Mouse (Mus musculus) adrenal gland, adult (tissue): ENCODE measurements around the gene Bid.
"Not testable (repeated sequence)": the region's sequence is repeated elsewhere in the genome, so short reads cannot be mapped to it uniquely, and the experiment has no call there.

ENCODE experiments used
- DNase-seq, 2 experiments: peaks; one replicate each; pipeline ENCODE4 v3.0.0; 2022 to 2023; ENCODE audit warnings: low spot score in 1 of 2; ENCODE audit not compliant: inconsistent age in 2 of 2

Bid gene

DNA sequence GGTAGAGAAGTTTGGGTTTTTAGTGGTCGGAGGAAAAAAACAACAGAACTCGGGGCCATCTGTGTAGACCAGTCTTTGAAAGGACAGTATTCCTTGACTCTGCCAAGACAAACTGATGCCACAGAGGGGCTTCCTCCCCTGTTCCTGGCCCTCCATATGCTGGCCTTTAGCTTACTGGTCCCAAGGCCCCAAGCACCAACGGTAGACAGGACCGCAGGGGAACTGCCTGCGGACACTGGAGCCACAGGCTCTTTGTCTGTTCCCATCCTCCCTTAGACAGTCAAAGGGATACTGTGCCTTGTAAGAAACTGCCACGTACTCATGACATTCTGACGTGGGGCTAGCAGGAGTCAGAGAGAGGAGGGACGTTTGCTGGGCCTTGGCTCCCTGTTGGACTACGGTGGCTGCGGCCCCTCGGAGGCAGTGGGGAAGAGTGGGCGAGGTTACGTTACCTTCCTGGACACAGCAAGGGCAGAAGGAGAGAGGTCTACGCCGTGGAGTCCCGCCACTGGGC lies 20.5 kb upstream of the Bid start:
- DNase-seq: no peak

DNA sequence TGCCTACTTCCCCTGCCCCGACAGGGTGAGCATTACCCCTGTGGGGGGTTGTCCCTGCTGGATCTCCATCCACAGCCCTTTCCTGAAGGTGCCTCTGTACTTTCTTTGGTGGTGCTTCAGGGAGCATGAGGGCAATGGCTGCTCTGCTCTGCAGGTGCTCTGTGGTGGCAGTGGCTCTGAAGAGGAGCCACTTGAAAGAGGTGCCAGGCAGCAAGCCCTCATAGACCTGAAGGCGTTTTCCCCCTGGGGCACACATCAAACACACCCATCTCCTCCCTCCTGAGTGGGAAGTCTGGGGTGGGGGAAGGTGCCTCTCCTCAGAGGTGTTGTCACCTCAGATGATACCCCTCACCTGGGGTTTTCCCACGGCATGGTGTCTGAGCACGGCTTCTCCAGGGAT lies 17.5 kb upstream of the Bid start:
- no peak for DNase-seq

DNA sequence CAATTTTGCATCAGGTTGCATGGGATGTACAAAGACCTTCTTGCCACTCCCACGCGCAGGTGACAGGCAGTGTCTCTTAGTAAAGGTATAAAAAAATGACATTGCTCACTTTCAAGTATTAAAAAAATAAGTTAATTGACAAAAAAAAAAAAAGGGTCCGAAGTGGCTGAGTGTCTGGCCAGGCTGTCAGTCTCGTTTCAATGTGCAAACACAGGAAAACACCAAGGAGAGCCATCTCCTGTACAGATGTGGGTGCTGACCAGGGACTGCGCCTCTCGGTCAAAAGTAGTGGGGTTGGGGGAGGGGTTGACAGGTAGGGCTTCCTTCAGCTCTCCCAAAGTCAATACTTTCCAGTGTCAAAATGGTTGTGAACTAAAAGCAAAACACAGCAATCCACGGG lies 17.0 kb upstream of the Bid start:
- no peak for DNase-seq

DNA sequence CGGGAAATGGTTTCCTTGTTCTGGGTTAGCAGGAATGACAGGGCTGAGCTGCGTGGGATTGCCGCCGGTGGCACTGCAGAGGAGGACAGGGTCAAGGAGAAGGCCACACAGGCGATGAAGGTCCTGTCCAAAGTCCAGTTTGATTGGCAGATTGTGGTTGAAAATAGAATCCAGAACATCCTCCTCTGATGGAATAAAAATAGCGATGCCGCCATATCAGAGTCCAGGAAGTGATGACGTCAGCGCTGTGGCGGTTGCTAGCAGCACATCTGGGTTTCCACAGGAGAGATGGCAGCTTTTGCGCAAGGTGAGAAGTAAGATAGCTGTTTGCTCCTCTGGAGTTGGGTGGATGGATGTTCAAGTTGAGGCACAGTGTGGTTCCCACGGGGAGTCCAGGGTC lies 15.9 kb upstream of the Bid start:
- DNase-seq: peak in 1 of 2 experiments; percentile 54

DNA sequence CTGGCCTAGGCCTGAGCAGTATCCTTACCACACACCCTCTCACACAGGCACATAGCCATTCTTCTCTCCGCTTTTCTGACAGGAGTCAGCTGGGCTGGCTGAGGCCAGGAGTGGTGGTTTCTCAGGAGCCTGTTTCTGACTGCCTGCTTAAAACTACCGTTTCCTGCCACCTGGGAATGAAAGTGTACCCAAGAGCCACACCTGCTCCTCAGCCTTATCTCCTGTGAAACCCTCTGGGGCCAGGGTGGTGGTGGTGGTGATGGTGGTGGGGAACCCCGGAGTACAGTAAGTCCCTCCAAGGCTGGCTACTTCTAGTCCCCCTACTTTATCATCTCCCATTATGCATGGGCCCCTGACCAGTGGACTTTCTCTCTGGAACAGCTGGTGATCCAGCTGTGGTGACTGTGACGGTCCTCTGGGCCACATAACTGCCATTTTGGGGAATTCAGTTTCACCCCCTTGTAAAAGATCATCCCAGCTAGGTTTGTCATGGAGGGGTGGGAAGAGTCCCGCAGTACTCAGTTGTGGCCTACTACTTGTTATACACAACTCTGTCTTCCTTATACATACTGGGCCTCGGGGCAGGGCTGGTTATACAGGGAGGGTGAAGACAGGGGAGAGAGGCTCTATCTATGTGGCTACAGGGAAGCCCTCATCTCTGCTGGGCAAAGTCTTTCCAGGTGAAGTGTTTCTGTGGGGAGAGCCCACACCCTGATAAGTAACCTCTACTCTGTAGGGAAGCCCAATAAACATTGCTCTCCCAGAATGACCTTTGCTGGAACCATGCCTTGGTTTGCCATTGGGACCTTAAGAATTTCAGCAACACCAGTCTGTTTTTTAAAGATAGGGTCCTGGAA lies 14.0 kb upstream of the Bid start:
- no peak for DNase-seq

DNA sequence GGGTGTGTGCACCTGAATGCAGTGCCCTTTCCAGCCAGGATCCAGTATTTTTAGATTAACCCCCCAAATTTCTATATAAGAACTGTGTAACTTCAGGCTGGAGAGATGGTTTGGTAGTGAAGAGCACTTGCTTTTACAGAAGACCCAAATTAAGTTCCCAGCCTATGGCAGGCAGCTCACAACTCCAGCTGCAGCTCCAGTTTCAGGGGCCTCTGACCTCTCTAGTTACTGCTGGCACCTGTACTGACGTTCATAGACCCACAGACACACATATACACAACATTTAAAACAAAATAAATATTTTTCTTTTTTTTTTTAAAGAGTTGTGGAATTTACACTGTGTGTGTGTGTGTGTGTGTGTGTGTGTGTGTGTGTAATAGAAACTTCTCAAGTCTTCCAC lies 12.8 kb upstream of the Bid start:
- no peak for DNase-seq

DNA sequence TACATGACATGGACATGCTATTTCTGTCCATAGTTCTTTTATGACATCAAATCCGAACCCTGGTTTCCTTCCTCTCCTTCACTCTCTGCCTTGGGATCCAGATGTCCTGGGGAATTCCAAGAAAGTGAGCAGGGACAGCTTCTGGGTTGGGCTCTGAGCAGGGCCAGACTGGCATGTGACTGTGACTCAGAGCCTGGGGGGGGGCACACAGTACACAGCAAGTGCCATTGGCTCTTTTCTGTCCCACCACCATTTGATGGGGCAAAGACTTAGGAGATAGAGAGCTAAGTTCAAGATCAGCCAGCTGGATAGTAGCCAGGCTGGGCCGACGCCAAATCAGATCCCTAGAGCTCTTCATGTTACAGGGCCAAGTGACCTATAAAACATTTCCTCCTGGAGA lies 11.1 kb upstream of the Bid start:
- peak; percentile 89 to 93 for DNase-seq

DNA sequence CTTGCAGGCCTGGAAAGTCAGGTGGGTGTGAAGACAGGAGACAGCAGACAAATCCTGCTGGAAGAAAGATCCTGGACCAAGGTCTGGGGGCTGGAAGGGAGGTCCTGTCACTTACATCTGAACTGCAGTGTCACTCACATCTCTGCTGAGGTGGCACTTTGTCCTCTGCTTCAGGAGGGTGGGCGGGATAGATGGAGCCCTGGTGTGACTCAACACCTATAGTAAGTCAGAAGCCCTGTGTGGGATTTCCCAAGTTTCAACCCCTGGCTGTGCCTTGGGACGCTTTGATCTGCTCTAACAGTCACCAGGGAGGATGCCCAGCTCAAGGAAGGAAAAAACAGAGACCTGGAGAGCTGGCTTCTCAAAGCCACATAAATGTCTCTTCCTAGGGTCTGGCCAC lies 10.2 kb upstream of the Bid start:
- no peak for DNase-seq

DNA sequence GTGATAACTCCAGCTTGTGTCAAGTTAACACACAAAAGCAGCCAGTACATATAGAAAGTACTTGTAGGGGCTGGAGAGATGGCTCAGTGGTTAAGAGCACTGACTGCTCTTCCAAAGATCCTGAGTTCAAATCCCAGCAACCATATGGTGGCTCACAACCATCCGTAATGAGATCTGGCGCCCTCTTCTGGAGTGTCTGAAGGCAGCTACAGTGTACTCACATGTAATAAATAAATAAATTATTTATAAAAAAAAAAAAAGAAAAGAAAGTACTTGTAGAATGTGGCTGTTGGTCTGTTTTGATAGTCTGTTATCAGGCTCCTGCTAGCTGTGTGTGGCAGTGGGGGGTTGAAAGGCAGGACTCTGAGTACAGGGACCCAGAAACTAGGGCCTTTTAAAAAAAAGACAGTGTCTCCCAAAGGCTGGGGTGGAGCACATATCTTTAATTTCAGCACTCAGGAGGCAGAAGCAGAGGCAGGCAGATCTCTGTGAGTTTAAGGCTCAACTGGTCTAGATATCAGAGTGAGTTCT lies 8.2 kb upstream of the Bid start:
- DNase-seq: not testable (repeated sequence)

DNA sequence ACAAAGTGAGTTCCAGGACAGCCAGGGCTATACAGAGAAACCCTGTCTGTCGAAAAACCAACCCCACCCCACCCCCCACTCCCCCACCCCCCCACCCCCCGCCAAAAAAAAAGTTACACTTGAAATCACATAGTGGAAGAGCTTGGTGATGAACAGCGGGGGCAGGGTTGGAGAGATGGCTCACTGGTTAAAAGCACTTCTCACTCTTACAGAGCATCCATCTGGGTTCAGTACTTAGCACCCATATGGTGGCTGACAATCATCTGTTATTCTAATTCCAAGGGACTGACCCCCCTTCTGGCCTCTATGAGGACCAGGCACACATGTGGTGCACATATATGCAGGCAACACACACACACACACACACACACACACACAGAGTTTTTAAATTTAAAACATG lies 1.3 kb upstream of the Bid start:
- no peak for DNase-seq

DNA sequence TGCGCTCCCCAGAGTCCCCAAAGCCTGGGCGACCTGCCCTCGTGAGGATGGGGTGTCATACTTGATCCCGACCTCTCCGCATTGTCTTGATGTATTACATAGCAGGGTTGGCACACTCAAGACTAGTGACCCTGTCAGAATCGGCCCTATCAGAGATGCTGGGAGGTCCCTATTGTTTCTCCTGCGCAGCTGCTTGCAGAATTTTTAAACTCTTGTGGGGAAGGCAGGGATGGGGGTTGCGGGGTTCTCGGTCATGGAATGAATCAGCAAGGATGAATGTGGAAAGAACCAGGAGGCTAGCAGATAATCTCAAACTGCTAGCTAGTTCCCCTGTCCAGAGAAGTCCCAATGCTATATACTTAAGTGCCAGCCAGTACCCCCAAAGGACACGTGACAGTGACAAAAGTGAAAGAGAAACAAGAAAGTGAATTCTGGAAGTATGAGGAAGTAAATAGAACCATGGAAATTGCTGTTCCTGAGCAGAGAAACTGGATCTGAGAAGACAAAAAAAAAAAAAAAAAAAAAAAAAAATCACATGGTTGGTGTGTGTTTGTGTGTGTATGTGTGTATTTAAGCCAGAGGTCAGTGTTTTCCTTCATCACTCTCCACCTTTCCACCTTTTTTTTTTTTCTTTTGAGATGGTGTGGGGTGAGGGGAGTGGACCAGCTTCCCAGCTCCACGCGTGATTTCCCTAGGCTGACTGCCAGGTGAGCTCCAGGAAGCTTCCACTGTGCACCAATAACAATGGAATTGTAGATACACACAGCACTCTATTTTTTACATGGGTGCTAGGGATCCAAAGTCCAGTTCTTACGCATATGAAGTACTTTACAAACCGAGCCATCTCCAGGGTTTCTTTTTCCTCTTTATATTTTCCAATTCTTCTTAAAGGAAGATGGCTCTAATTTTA lies 574 bp upstream of the Bid start:
- not testable (repeated sequence) for DNase-seq

DNA sequence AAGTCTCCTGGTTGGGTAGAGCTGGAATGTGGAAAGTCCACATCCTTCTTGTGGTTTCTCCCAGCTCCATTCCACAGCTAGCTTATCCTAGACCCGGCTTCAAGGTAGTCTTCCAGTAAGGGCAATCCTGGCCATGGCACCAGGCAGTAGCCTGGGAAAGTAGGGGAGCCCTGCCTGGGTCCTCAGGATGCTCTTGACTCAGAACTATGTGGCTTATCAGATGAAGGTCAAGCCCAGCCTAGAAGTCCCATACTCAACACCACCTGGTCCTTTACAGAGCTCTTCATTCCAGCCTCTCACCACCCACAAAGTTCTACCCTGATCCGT lies 1.0 kb downstream of the Bid start:
- no peak for DNase-seq

DNA sequence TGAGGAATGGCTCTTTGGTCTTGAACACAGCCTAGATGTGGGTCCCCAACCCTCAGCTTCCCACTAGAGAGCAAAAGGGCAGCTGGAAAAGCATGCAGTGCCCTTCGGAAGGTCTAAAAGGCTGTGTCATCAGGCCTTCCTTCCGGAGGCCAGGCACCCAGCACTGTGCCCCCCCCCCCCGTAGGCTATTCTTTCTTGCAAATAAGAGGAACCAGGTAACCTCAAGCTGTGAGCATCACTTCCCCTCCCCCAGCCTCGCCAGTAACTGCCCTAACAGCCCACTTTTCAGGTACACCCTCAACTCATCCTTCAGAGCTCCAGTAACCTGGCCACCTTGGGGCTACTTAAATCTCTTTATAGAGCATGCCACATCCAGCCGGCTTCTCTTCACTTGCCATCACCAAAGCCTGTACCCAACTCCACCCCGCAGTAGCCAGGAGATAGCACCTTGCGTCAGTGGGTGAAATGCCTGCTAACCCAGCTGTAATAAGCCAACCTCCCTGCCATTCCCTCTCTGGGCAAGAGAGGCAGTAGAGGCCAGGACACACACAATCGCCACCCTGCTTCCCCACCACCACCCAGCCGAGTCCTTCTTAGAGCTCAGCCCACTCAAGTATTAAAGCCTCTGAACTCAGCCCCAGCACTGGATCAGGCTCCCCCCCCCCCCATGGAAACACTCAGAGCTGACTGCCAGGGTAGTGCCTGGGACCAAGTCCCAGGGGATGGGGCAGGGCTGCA lies 1.6 kb downstream of the Bid start:
- DNase-seq: peak in 1 of 2 experiments; percentile 59

DNA sequence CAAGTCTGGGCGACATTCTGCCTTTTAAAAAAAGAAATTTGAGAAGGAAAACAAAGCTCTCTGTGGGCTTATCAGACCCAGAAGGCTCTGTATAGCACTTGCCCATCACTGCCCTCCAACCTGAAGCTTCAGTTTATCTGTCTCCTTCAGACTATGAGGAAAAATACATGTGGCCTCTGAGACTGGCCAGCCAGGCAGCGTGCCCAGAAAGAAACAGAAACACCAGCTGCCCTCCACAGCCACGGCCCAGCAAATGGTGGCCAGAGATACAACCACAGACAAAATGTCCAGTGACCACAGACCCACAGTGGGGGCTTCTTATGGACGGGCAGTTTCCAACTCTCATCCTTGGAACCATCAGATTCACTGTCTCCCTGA lies 2.1 kb downstream of the Bid start:
- DNase-seq: no peak

DNA sequence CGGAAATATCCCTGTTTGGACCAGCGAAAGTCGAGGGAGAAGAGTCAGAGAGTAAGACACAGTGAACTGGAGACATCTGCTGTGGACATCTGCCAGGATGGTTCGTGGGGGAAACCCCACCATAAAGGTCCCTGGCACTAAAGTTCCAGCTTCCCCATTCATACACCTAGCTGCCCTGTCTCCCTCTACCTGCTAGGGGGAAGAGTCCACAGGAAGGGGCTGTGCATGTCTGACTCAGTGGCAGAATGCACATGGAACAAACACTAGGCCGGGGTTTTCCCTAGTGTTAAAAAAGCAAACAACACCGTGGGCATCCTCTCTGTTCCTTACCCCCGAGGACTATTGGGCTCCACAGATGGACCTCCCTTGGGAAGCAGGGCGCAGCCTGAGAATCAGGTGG lies 2.9 kb downstream of the Bid start:
- DNase-seq: no peak

DNA sequence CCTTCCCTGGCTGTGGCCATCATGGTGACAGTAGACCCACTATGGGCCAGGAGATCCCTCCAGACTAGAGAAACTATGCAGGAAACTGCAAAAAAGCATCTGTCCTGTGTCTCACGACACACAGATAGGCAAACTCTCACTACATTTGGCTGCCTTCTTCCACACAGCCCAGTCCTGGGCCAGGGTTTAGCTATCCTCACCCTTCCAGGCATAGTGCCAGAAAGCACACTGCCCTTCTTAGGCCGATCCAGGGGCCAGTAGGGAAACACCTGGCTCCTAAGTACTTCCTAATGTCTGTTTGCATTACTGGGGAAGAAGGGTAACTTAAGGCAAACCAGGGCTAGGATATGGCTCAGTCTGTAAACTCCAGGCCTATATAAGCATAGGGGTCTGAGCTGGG lies 3.7 kb downstream of the Bid start:
- DNase-seq: no peak

DNA sequence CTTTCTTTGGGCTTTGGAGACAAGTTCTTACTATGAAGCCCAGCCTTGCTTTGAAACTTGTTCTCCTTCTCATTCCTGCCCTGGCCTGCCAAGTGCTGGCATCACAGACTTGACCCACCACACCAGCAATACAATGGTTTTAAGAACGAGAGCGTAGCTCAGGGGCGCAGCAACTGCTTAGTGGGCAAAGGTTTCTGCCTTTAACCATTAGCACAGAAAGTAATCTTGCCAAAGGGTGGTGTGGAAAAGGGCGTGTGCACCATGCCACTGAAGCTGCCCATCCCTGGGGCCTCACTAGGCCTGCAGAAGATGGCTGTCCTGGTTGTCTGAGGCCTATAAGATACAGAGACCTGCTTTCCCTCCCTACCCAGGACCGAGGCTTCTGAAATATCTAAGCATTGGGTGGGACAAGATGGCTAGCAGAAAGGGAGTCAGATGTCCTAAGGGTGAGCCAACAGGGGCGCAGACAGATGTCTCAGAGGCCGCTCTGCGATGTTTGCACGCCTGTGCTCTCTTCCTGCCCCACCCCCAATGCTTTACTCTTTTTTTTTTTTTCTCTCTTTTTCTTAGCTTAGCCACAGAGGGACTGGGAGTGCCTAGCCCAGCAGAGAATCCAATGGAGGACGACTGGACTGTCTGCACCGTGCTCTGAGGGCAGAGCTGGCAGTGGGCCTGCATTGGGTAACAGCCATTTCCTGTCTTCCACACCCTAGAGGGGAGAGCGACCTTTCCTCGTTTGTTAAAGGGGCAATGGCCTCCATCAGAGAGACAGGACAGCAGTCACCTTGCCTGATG lies 5.2 kb downstream of the Bid start:
- no peak for DNase-seq

DNA sequence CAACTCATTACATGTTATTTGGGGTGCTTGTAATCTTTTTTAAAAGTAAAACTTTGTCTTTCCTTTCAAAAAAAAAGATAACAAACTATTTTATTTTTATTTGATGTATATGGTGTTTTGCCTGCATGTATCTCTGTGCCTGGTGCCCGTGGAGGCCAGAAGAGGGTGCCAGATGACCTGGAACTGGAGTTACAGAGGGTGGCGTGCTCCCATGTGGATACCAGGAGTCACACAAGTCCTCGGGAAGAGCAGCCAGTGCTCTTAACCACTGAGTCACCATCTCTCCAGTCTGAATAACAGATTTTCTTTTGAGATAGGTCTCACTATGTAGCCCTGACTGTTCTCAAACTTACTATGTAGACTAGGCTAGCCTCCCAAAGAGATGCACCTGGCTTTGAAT lies 7.2 kb downstream of the Bid start:
- DNase-seq: no peak

DNA sequence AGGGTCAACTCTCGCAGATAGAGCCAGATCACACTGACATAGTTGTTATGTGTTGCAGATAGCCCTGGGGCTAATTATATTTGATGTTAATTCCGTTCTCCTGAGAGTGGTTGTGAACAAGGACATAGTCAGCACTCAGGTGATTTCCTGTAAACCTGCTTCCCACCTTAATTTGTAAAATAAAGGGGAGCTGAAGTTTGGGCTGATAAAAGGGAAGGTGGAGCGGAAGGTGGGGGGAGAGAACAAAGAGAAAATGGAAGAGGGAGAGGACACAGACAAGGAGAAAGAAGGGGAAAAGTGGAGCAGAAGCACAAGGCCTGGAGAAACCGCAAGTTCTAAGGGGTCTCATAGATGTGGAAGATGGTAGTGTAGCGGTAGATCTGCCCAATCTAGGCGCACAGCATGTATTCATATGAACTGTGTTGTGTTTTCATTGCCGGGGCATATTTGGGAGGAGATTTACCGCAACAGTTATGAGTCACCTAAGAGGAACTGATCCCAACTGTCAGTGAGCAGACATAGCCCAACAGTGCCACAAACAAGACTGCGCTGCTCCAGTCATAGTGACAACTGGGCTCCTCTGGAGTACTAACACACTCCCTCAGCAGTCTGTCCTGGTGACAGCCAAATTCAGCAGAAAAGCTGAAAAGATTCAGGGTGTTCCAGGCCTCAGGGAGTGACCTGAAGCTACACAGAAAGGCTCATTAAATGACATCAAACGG lies 8.6 kb downstream of the Bid start:
- DNase-seq: not testable (repeated sequence)

DNA sequence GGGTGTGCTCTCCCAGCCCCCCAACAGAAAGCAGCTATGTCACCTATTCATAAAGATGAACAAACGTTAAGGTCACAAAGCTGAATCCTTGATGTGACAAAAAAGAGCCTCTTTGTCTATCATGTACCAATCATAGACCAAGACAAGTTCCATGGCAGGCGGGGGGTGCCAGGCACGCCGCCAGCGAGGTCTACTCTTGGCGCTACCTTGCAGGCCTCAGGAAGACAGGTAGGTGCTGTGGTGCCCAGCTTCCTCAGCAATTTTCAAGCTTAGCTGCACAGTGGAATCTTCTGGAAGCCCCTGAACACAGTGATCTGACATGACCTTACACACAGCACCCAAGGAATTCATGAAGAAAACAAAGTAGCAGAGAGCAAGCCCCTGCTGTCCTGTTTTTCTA lies 10.1 kb downstream of the Bid start:
- no peak for DNase-seq
